Mouse (Mus musculus): ENCODE results near the gene Dennd2a. TPM values are rescaled to one million over a fixed set of nuclear protein-coding genes. Genes with fewer than 3 reads are reported as not detected.

Gene Dennd2a
- polyA plus RNA-seq, 1 experiment from 2014 or later, result 21.1 TPM

DNA sequence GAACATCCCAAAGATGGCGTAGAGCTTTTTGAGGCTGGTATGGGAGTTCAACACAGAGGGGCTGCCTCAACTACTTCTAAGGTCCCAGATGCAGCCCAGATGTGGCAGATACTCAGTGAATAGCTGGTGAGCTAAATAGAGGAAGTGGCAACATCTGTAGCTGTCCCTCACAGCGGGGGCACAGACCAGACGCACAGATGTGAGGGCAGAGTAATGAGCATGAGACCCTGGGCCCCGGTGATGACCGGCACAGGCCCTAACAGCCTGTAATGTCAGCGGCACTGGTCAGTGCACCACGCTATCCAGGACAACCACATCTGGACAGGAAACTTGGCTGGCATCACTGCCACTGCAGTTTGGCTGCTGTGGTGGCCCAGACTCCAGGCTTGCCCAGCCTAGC, 54.2 kb downstream of the Dennd2a start:
- H3K36me3 ChIP-seq, result peaks cover 41% of the 10 kb centered on the region
- H3K27ac ChIP-seq (replicated peaks), result no peak overlapping the region

GRCm38 (mm10) chr6:39497165-39497564, 60.5 kb downstream of the Dennd2a start:
- WGBS, result 88% methylated on average over 4 of the region's 4 CpGs
- Histone ChIP-seq H3K27me3 (no peaks in the 10 kb centered on the region), H3K4me1 (peaks cover 12% of the 10 kb centered on the region), H3K4me3 (replicated peaks) (no peak overlapping the region), H3K36me3 (peaks cover 44% of the 10 kb centered on the region), H3K4me2 (replicated peaks) (no peak overlapping the region), H3K9ac (no peak overlapping the region), H3K9me3 (replicated peaks) (no peaks in the 10 kb centered on the region), H3K27ac (replicated peaks) (no peak overlapping the region)
- no peak for ATAC-seq (ENCODE audit: insufficient number of reproducible peaks, low FRiP score, low TSS enrichment, low read depth)

More for the DNA sequence above, 54.2 kb downstream of the Dennd2a start:
- Histone ChIP-seq H3K4me3 (replicated peaks) (no peak overlapping the region), H3K4me1 (0 out of 2 replicates have a peak, but pooled peaks cover 5% of the 10 kb centered on the region), H3K9ac (no peak overlapping the region), H3K9me3 (replicated peaks) (no peaks in the 10 kb centered on the region), H3K4me2 (replicated peaks) (no peak overlapping the region), H3K27me3 (no peaks in the 10 kb centered on the region)
- WGBS, result 52% methylated on average over 7 of the region's 7 CpGs
- ATAC-seq (ENCODE audit: insufficient number of reproducible peaks, low FRiP score, low TSS enrichment, low read depth), result peak; percentile 66; the same call in 1 of the 2 replicates

DNA sequence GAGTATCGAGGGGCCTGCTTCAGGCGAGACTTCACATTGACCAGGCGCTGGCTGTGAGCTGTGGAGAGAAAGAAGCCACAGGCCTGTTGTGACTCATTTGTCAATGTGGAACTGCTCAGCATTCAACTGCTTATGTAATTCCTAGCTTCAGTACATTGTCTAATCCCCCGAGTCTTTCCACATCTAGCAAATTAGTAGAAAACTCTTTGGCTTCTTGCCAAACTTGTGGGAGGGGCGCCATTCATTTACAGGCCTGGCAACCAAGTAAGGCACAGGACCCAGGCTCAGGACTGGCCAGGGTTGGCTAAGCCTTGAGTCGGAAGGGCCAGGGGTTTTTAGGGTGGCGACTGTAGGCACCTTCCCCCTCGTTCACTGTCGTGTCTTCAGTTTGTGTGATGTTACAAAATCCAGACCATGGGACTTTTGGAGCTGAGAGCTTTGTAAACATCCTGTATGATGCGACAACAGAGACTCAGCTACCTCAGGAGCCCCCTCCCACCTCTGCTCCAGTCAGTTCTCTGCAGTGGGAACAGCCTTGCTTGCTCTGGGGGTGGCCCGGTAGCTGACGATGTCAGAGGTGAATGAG, 64.4 kb downstream of the Dennd2a start:
- Histone ChIP-seq H3K9me3 (replicated peaks) (no peaks in the 10 kb centered on the region), H3K27me3 (no peaks in the 10 kb centered on the region), H3K9ac (no peak overlapping the region), H3K4me3 (replicated peaks) (no peak overlapping the region), H3K36me3 (peaks cover 67% of the 10 kb centered on the region), H3K4me2 (replicated peaks) (no peak overlapping the region), H3K27ac (replicated peaks) (peak overlapping the region; percentile 31), H3K4me1 (peaks cover 12% of the 10 kb centered on the region)
- 69% methylated on average over 12 of the region's 12 CpGs for WGBS
- 0 out of 2 replicates have a peak, but pooled peaks have one; percentile 16 for ATAC-seq (ENCODE audit: insufficient number of reproducible peaks, low FRiP score, low TSS enrichment, low read depth)

GRCm38 (mm10) chr6:39492161-39492560, 65.5 kb downstream of the Dennd2a start:
- H3K36me3 ChIP-seq, result peaks cover 73% of the 10 kb centered on the region
- no peak overlapping the region for H3K4me2 ChIP-seq (replicated peaks)
- no peak overlapping the region for H3K9ac ChIP-seq
- H3K4me1 ChIP-seq, result peaks cover 12% of the 10 kb centered on the region
- no peak for ATAC-seq (ENCODE audit: insufficient number of reproducible peaks, low FRiP score, low TSS enrichment, low read depth)
- H3K4me3 ChIP-seq (replicated peaks), result no peak overlapping the region
- H3K27me3 ChIP-seq, result no peaks in the 10 kb centered on the region
- WGBS, result 88% methylated on average over 4 of the region's 4 CpGs
- no peak overlapping the region for H3K27ac ChIP-seq (replicated peaks)
- no peaks in the 10 kb centered on the region for H3K9me3 ChIP-seq (replicated peaks)

GRCm38 (mm10) chr6:39491203-39491602, 66.5 kb downstream of the Dennd2a start:
- no peaks in the 10 kb centered on the region for H3K9me3 ChIP-seq (replicated peaks)
- WGBS, result 51% methylated on average over 5 of the region's 5 CpGs

DNA sequence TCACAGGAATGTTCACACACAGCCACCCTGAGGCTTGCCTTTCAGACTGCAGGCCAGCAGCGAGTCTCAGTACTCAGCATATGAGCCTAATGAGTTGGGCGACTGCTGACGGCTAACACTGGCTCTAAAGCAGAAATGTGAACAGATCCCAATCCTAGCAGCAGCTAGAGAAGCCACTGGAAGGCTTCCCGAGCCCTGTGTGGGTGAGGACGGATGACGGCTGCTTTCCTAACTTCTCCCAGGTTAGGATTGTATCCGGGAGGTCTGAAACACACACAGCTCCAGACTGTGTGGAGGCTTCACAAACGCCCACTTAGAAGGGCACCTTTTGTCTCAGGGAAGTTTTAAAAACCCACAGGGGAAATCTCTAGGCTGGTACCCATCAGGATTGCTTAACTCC, 69.4 kb downstream of the Dennd2a start:
- Histone ChIP-seq H3K9me3 (replicated peaks) (no peaks in the 10 kb centered on the region), H3K9ac (no peak overlapping the region), H3K36me3 (peaks cover 84% of the 10 kb centered on the region), H3K4me3 (replicated peaks) (no peak overlapping the region), H3K4me2 (replicated peaks) (no peak overlapping the region), H3K27ac (replicated peaks) (no peak overlapping the region), H3K27me3 (no peaks in the 10 kb centered on the region), H3K4me1 (peaks cover 6% of the 10 kb centered on the region)
- 87% methylated on average over 8 of the region's 8 CpGs for WGBS
- no peak for ATAC-seq (ENCODE audit: insufficient number of reproducible peaks, low FRiP score, low TSS enrichment, low read depth)

More at GRCm38 (mm10) chr6:39491203-39491602, 66.5 kb downstream of the Dennd2a start:
- Histone ChIP-seq H3K27me3 (no peaks in the 10 kb centered on the region), H3K9ac (no peak overlapping the region), H3K36me3 (peaks cover 70% of the 10 kb centered on the region), H3K4me2 (replicated peaks) (no peak overlapping the region), H3K27ac (replicated peaks) (no peak overlapping the region; the same call in 1 of the 2 replicates), H3K4me3 (replicated peaks) (no peak overlapping the region), H3K4me1 (peaks cover 12% of the 10 kb centered on the region)
- ATAC-seq (ENCODE audit: insufficient number of reproducible peaks, low FRiP score, low TSS enrichment, low read depth), result no peak

GRCm38 (mm10) chr6:39483656-39484055, 74.0 kb downstream of the Dennd2a start:
- peaks cover 70% of the 10 kb centered on the region for H3K36me3 ChIP-seq

DNA sequence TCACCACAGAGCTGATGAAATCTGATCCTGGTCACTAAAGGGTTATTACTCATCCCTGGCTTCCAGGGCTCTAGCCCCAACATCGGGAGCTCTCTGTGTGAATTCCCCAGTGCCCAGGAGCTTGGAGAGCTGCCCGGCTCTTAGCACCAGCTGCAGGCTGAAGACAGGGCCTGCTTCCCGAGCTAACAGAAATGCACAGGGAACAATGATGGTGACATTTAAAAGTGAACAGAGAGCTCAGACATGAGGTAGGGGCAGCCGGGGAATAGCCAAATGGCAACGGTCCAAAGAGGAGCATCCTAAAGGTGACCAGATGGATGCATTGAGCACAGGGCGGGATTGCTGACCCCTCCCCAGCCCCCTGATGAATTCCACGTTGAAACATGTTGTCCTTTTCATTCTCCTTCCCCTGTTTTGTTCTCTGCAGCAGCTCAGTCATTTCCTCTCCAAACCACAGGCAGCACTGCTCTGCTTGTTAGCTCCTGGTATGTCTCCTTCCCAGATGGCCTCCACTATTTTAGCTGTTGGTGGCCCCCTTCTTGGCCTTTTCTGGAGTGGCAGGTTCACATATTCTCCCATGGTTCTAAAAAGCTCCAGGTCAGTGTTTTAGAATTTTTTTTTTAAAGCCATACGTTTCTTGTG, 79.0 kb downstream of the Dennd2a start:
- ATAC-seq (ENCODE audit: insufficient number of reproducible peaks, low FRiP score, low TSS enrichment, low read depth), result peak; percentile 28; the same call in 1 of the 2 replicates
- peak overlapping the region; percentile 75 for H3K27ac ChIP-seq (replicated peaks)
- peaks cover 40% of the 10 kb centered on the region for H3K36me3 ChIP-seq
- H3K4me1 ChIP-seq, result peaks cover 32% of the 10 kb centered on the region
- no peak overlapping the region for H3K4me3 ChIP-seq (replicated peaks)
- 39% methylated on average over 8 of the region's 8 CpGs for WGBS
- H3K9me3 ChIP-seq (replicated peaks), result no peaks in the 10 kb centered on the region
- no peaks in the 10 kb centered on the region for H3K27me3 ChIP-seq
- no peak overlapping the region for H3K4me2 ChIP-seq (replicated peaks)
- no peak overlapping the region for H3K9ac ChIP-seq

More at GRCm38 (mm10) chr6:39483656-39484055, 74.0 kb downstream of the Dennd2a start:
- no peak for ATAC-seq (ENCODE audit: insufficient number of reproducible peaks, low FRiP score, low TSS enrichment, low read depth)
- Histone ChIP-seq H3K9ac (no peak overlapping the region), H3K9me3 (replicated peaks) (no peaks in the 10 kb centered on the region), H3K27me3 (no peaks in the 10 kb centered on the region), H3K27ac (replicated peaks) (no peak overlapping the region), H3K4me3 (replicated peaks) (no peak overlapping the region), H3K4me1 (peaks cover 5% of the 10 kb centered on the region), H3K4me2 (replicated peaks) (no peak overlapping the region)
- 95% methylated on average over 4 of the region's 4 CpGs for whole genome bisulfite sequencing

DNA sequence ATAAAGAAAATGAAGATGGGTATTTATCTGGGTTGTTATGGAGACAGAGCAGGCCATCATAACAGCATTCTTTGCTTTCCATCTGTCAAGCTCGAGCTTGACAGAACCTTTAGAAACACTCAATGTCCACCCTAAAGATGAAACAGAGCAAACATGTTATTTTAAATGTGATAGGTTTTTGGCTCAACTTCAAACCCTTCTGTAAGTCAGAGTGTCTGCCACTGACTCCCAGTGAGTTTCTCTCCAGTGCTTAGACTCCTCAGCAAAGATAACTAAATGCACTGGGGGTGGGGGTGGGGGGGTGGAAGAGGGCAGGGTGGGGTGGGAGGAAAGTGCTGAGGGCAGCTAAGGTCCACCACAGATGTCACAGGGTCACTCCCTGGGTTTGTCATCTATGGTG, 81.0 kb downstream of the Dennd2a start:
- Histone ChIP-seq H3K9ac (no peak overlapping the region), H3K4me3 (replicated peaks) (no peak overlapping the region), H3K27ac (replicated peaks) (no peak overlapping the region), H3K4me2 (replicated peaks) (no peak overlapping the region), H3K4me1 (peaks cover 40% of the 10 kb centered on the region), H3K27me3 (no peaks in the 10 kb centered on the region), H3K36me3 (peaks cover 22% of the 10 kb centered on the region; the same call in 1 of the 2 replicates), H3K9me3 (replicated peaks) (no peaks in the 10 kb centered on the region)
- ATAC-seq (ENCODE audit: insufficient number of reproducible peaks, low FRiP score, low TSS enrichment, low read depth), result no peak
- 53% methylated on average over 1 of the region's 1 CpGs for WGBS

- peaks cover 40% of the 10 kb centered on the region for H3K4me1 ChIP-seq
- ATAC-seq (ENCODE audit: insufficient number of reproducible peaks, low FRiP score, low TSS enrichment, low read depth), result peak; percentile 89
- no peak overlapping the region for H3K9ac ChIP-seq
- peaks cover 31% of the 10 kb centered on the region for H3K36me3 ChIP-seq
- H3K27me3 ChIP-seq, result no peaks in the 10 kb centered on the region
- WGBS, result 29% methylated on average over 6 of the region's 6 CpGs
- H3K9me3 ChIP-seq (replicated peaks), result no peaks in the 10 kb centered on the region
- peak overlapping the region; percentile 30 for H3K4me2 ChIP-seq (replicated peaks)
- H3K4me3 ChIP-seq (replicated peaks), result no peak overlapping the region
- peak overlapping the region; percentile 74 for H3K27ac ChIP-seq (replicated peaks)
Observed at GRCm38 (mm10) chr6:39474424-39474823, 83.2 kb downstream of the Dennd2a start.

- Histone ChIP-seq H3K4me2 (replicated peaks) (no peak overlapping the region), H3K36me3 (peaks cover 42% of the 10 kb centered on the region), H3K4me1 (peaks cover 27% of the 10 kb centered on the region), H3K27ac (replicated peaks) (no peak overlapping the region), H3K4me3 (replicated peaks) (no peak overlapping the region), H3K9me3 (replicated peaks) (no peaks in the 10 kb centered on the region), H3K9ac (no peak overlapping the region), H3K27me3 (no peaks in the 10 kb centered on the region)
- 29% methylated on average over 5 of the region's 5 CpGs for WGBS
- no peak for ATAC-seq (ENCODE audit: insufficient number of reproducible peaks, low FRiP score, low TSS enrichment, low read depth)
Observed at GRCm38 (mm10) chr6:39472837-39473236, 84.8 kb downstream of the Dennd2a start.
